Mouse (Mus musculus): ENCODE results near the gene Pum1.

Gene Pum1

GRCm38 (mm10) chr4:130735957-130736356 is 72.8 kb downstream of the Pum1 start:
- DNase-seq (ENCODE audit: low spot score), result no peak

GRCm38 (mm10) chr4:130738527-130738926 is 75.4 kb downstream of the Pum1 start:
- peak; percentile 55 for DNase-seq (ENCODE audit: low spot score)

- DNase-seq (ENCODE audit: low spot score), result no peak
Measured at GRCm38 (mm10) chr4:130744058-130744457, 80.9 kb downstream of the Pum1 start.

GRCm38 (mm10) chr4:130745561-130746306 is 82.6 kb downstream of the Pum1 start:
- DNase-seq (ENCODE audit: low spot score), result no peak

- no peak for DNase-seq (ENCODE audit: low spot score)
Measured at GRCm38 (mm10) chr4:130749566-130749965, 86.4 kb downstream of the Pum1 start.

GRCm38 (mm10) chr4:130751966-130752365 is 88.8 kb downstream of the Pum1 start:
- no peak for DNase-seq (ENCODE audit: low spot score)

- no peak for DNase-seq (ENCODE audit: low spot score)
Measured at GRCm38 (mm10) chr4:130752591-130752990, 89.5 kb downstream of the Pum1 start.

GRCm38 (mm10) chr4:130753755-130754154 is 90.6 kb downstream of the Pum1 start:
- DNase-seq (ENCODE audit: low spot score), result no peak

- DNase-seq (ENCODE audit: low spot score), result no peak
Measured at GRCm38 (mm10) chr4:130754776-130755175, 91.7 kb downstream of the Pum1 start.

- no peak for DNase-seq (ENCODE audit: low spot score)
Measured at GRCm38 (mm10) chr4:130759875-130760274, 96.8 kb downstream of the Pum1 start.

- DNase-seq (ENCODE audit: low spot score), result no peak
Measured at GRCm38 (mm10) chr4:130761809-130762208, 98.7 kb downstream of the Pum1 start.

- DNase-seq (ENCODE audit: low spot score), result no peak
Measured at GRCm38 (mm10) chr4:130765399-130766160, 102.5 kb downstream of the Pum1 start.

GRCm38 (mm10) chr4:130766387-130766786 is 103.3 kb downstream of the Pum1 start:
- no peak for DNase-seq (ENCODE audit: low spot score)

- DNase-seq (ENCODE audit: low spot score), result no peak
Measured at GRCm38 (mm10) chr4:130766926-130767325, 103.8 kb downstream of the Pum1 start.

- no peak for DNase-seq (ENCODE audit: low spot score)
Measured at GRCm38 (mm10) chr4:130773899-130774298, 110.8 kb downstream of the Pum1 start.

- no peak for DNase-seq (ENCODE audit: low spot score)
Measured at GRCm38 (mm10) chr4:130774822-130775221, 111.7 kb downstream of the Pum1 start.

- DNase-seq (ENCODE audit: low spot score), result no peak
Measured at GRCm38 (mm10) chr4:130777647-130778046, 114.5 kb downstream of the Pum1 start.

- DNase-seq (ENCODE audit: low spot score), result no peak
Measured at GRCm38 (mm10) chr4:130779037-130779436, 115.9 kb downstream of the Pum1 start.

GRCm38 (mm10) chr4:130782492-130782891 is 119.4 kb downstream of the Pum1 start:
- DNase-seq (ENCODE audit: low spot score), result no peak

GRCm38 (mm10) chr4:130784755-130785154 is 121.6 kb downstream of the Pum1 start:
- DNase-seq (ENCODE audit: low spot score), result peak; percentile 59

- DNase-seq (ENCODE audit: low spot score), result no peak
Measured at GRCm38 (mm10) chr4:130787530-130787929, 124.4 kb downstream of the Pum1 start.

- DNase-seq (ENCODE audit: low spot score), result peak; percentile 82
Measured at GRCm38 (mm10) chr4:130790180-130790579, 127.1 kb downstream of the Pum1 start.

GRCm38 (mm10) chr4:130791811-130792375 is 128.8 kb downstream of the Pum1 start:
- DNase-seq (ENCODE audit: low spot score), result no peak
